Mouse (Mus musculus) kidney, adult 2 months (tissue): ENCODE data around the gene Gtf2i.

Experiments used
- CTCF ChIP-seq: fragments of 200-500 bp; conservative IDR thresholded peaks from 2 replicates; pipeline ENCODE4 v1.5.1; 2011; ENCODE audit warnings: low read depth, mild to moderate bottlenecking, control low read depth, low read length, moderate library complexity, mixed read lengths; ENCODE audit not compliant: insufficient read depth, insufficient read length
- POLR2A ChIP-seq: fragments of 200-500 bp; IDR thresholded peaks from one replicate; pipeline ENCODE4 v1.6.1; 2011; ENCODE audit warnings: low read depth, low read length, control low read depth

GRCm38 (mm10) chr5:134237508-134237907 is 77.1 kb downstream of the Gtf2i start:
- TF ChIP-seq POLR2A = no peak
- TF ChIP-seq CTCF = no peak
